Mouse (Mus musculus) hindbrain, embryonic 13.5 days (tissue): Measurements from ENCODE around the gene Mllt10. TPM values are rescaled to one million over a fixed set of nuclear protein-coding genes. Genes with fewer than 3 reads are reported as not detected.
"Not testable (repeated sequence)": the region's sequence is repeated elsewhere in the genome, so short reads cannot be mapped to it uniquely, and the experiment has no call there.

Experiments used
- ATAC-seq: fragments of 200-750 bp; cut with Nextera tagmentation; 2 replicates; pipeline ENCODE4 v1.8.0; 2017; ENCODE audit warnings: moderate TSS enrichment; ENCODE audit not compliant: low FRiP score
- H3K27ac ChIP-seq: fragments of 300-500 bp; sonication (generic); 2 replicates; pipeline ENCODE4 v1.5.1; 2015; ENCODE audit warnings: inconsistent platforms, mild to moderate bottlenecking, moderate library complexity
- H3K27me3 ChIP-seq: fragments of 300-500 bp; sonication (generic); 2 replicates; pipeline ENCODE4 v1.6.1; 2015; ENCODE audit warnings: mild to moderate bottlenecking, inconsistent platforms
- H3K36me3 ChIP-seq: fragments of 300-500 bp; sonication (generic); 2 replicates; pipeline ENCODE4 v1.6.1; 2015; ENCODE audit warnings: mild to moderate bottlenecking, inconsistent platforms
- H3K4me1 ChIP-seq: fragments of 300-500 bp; sonication (generic); replicated peaks from 2 replicates; pipeline ENCODE4 v1.6.1; 2015; ENCODE audit warnings: inconsistent platforms
- H3K4me2 ChIP-seq: fragments of 300-500 bp; sonication (generic); 2 replicates; pipeline ENCODE4 v1.6.1; 2015; ENCODE audit warnings: inconsistent platforms, mild to moderate bottlenecking, moderate library complexity
- H3K4me3 ChIP-seq: fragments of 300-500 bp; sonication (generic); 2 replicates; pipeline ENCODE4 v1.5.1; 2015; ENCODE audit warnings: mild to moderate bottlenecking, inconsistent platforms
- H3K9ac ChIP-seq: fragments of 300-500 bp; sonication (generic); 2 replicates; pipeline ENCODE4 v1.6.1; 2015; ENCODE audit warnings: mild to moderate bottlenecking, inconsistent platforms
- H3K9me3 ChIP-seq: fragments of 300-500 bp; sonication (generic); 2 replicates; pipeline ENCODE4 v1.6.1; 2016; ENCODE audit warnings: inconsistent platforms
- WGBS: fragments of 180-500 bp; shearing (Covaris S2); methylation state at CpG from one replicate; pipeline ENCODE4 v1.1.7; 2015; 5-methylcytosine and 5-hydroxymethylcytosine counted together
- polyA plus RNA-seq: library from polyadenylated mRNA; unstranded; fragments of >200 nt; fragmentation: Nextera tagmentation; extraction: Ambion mirVana; gene quantifications from 2 replicates; pipeline ENCODE4 v1.2.1, GENCODE M21; 2015

Mllt10 gene
- polyA plus RNA-seq, 1 experiment from 2014 or later = 61.4 TPM

DNA sequence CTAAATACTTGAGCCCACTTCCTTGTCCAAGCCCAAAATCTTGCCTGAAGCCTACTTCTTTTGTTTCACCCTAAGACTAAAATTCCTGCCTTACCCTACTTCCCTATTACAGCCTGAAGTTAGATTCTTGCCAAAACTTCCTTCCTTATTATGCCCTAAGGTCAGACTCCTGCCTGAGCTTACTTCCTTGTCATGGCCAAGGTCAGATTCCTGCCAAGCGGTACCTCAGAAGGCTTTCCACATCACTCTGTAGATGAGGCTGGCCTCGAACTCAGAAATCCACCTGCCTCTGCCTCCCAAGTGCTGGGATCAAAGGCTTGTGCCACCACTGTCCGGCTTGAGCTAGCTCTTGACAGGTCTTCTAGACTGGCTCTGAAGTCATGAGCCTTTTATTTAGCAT, 32.7 kb downstream of the Mllt10 start:
- not testable (repeated sequence) for H3K4me3 ChIP-seq, H3K27ac ChIP-seq, H3K4me1 ChIP-seq, H3K4me2 ChIP-seq, ATAC-seq, H3K27me3 ChIP-seq, H3K9me3 ChIP-seq, H3K9ac ChIP-seq
- H3K36me3 ChIP-seq = peaks cover 69% of the 10 kb centered on the region
- WGBS = 92% methylated on average over 3 of the region's 3 CpGs

DNA sequence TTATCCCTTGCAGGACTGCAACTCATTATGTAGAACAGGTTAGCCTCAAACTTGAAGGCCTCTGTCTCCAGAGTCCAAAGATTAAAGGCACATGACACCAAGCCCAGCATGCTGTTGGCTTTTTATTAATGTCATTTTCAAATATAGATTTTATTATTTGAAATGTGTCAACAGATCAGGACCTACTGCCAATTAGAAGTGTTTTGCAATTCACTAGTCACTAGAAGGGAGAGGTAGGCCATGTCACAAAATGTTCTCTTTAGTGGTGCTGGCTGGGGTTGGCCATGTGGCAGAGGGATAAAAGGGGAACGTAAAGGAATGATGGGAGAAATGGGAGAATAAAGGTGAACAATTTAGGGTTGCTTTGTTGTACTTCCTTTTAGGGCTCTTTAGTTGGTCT, 38.8 kb downstream of the Mllt10 start:
- Histone ChIP-seq H3K4me2 (no peak overlapping the region), H3K4me3 (no peak overlapping the region), H3K4me1 (no peaks in the 10 kb centered on the region), H3K27ac (no peak overlapping the region), H3K9ac (no peak overlapping the region), H3K27me3 (no peaks in the 10 kb centered on the region), H3K36me3 (peaks cover 42% of the 10 kb centered on the region), H3K9me3 (no peaks in the 10 kb centered on the region)
- no peak for ATAC-seq
- 95% methylated on average over 1 of the region's 1 CpGs for WGBS

DNA sequence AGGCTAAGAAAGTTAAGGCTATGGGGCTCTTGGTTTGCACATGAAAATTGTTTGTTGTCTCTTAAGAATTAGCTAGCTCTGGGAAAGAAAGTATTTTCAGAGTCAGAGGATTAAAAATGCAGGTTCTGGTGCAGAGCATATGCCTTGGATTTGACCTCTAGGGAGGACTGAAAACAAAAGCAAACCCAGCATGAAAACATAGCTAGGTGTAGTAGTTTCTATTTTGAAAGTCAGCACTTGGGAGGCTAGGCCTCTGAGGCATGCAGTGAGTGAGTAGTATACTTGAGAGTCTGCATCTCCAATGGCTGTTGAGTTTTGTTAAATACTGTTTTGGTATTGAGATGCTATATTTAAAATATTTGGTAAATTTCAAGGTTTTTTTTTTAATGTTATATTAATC, 39.3 kb downstream of the Mllt10 start:
- Histone ChIP-seq H3K9me3 (no peaks in the 10 kb centered on the region), H3K27ac (no peak overlapping the region), H3K4me2 (no peak overlapping the region), H3K4me3 (no peak overlapping the region), H3K4me1 (no peaks in the 10 kb centered on the region), H3K9ac (no peak overlapping the region), H3K27me3 (no peaks in the 10 kb centered on the region), H3K36me3 (peaks cover 42% of the 10 kb centered on the region)
- ATAC-seq = no peak

DNA sequence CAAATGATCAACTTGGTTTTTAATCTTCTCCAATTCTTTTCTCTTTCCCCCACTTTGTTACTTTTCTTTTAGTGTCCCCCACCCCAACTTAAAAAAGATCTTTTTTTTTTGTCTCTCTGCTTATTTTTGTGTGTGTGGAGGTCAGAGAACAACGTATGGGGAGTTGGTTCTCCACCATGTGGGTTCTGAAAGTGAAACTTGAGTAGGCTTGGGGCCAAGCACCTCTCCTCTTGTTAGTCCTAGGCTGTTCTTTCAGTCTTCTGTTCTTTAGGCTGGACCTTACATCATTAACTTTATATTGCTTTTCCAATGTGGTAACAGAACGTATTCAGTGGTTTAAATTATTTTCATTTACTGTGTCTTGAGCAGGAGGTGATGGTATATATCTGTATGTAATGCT, 40.8 kb downstream of the Mllt10 start:
- H3K27me3 ChIP-seq = no peaks in the 10 kb centered on the region
- H3K27ac ChIP-seq = no peak overlapping the region
- no peak overlapping the region for H3K9ac ChIP-seq
- no peaks in the 10 kb centered on the region for H3K4me1 ChIP-seq
- 65% methylated on average over 2 of the region's 2 CpGs for WGBS
- H3K4me2 ChIP-seq = no peak overlapping the region
- no peak overlapping the region for H3K4me3 ChIP-seq
- H3K9me3 ChIP-seq = no peaks in the 10 kb centered on the region
- ATAC-seq = no peak
- peaks cover 43% of the 10 kb centered on the region for H3K36me3 ChIP-seq

DNA sequence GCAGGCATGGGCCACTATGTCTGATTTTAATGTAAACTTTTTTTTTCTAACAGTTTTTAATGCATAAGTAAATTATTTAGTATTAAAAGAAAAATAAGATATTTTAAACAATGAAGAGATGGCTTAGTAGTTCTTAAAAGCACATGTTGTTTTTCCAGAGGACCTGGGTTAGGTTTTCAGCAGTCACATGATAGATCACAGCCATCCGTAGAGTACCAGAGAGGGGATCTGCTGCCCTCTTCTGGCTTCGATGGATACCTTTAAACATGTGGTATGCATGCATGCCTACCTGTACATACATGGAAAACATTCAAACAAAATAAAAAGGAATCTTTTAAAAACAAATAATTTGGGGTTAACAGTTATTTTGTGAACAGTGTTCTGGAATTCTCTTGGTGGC, 45.9 kb downstream of the Mllt10 start:
- no peaks in the 10 kb centered on the region for H3K4me1 ChIP-seq
- 95% methylated on average over 2 of the region's 2 CpGs for WGBS

DNA sequence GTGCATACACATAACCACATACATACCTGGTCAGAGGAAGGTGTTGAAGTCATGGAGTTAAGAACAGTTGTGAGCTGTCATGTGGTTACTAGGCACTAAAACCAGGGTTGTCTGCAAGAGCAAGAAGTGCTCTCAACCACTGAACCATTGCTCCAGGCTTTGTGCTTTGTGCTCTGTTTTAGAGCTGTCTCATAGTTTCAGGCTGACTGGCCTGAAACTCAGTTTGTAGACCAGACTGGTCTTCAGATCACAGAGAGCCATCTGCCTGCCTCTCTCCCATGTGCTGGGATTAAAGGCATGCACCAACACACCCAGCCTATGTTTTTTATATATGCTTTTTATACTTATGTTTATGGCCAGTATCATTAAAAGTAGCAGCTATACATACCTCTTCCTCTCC, 52.5 kb downstream of the Mllt10 start:
- Histone ChIP-seq H3K9me3 (no peaks in the 10 kb centered on the region), H3K4me3 (no peak overlapping the region), H3K9ac (no peak overlapping the region), H3K27me3 (no peaks in the 10 kb centered on the region), H3K36me3 (peaks cover 20% of the 10 kb centered on the region), H3K4me1 (no peaks in the 10 kb centered on the region), H3K4me2 (no peak overlapping the region), H3K27ac (no peak overlapping the region)
- ATAC-seq = no peak

More for the DNA sequence above, 45.9 kb downstream of the Mllt10 start:
- ATAC-seq = no peak
- no peak overlapping the region for H3K9ac ChIP-seq
- H3K27ac ChIP-seq = no peak overlapping the region
- H3K27me3 ChIP-seq = no peaks in the 10 kb centered on the region
- no peaks in the 10 kb centered on the region for H3K9me3 ChIP-seq
- no peak overlapping the region for H3K4me2 ChIP-seq
- H3K36me3 ChIP-seq = peaks cover 47% of the 10 kb centered on the region
- H3K4me3 ChIP-seq = no peak overlapping the region

DNA sequence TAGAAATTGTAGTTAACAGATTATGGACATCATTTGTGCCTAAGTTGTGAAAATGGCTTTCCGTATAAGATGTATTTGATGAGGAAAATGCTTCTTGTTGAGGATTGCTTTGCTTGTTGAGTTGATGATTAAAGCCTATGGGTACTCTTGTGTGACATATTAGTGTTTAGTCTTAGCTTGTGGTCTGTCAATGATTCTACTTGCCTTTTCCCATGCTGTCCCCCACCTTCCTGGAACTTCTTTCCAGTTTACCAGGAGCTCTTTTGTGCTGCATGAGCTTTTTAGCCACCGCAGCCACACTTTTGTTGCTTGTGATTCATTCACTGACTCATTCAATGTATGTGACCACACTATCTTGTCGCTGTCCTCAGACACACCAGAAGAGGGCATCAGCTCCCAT, 53.2 kb downstream of the Mllt10 start:
- no peak overlapping the region for H3K9ac ChIP-seq
- no peak for ATAC-seq

DNA sequence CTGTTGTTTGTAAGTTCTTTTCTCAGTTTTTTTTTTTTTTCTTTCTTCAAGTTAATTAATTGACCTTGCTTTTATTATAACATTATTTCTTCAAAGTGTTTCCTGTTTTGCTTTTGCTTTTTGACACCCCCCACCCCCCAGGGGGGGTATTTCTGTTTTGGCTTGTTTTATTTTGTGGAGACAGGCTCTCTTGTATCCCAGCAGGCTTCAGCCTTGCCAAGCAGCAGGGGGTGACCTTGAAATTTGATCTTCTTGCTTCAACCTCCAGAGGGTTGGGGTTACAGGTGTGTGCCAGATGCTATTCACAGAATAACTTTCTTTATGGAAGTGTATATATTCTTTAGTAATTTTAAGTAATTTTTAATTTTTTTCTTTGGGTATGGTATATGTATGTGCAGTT, 56.4 kb downstream of the Mllt10 start:
- no peak for ATAC-seq
- Histone ChIP-seq H3K9me3 (no peaks in the 10 kb centered on the region), H3K9ac (no peak overlapping the region), H3K4me3 (no peak overlapping the region), H3K4me1 (no peaks in the 10 kb centered on the region), H3K27ac (no peak overlapping the region), H3K4me2 (no peak overlapping the region), H3K36me3 (peaks cover 28% of the 10 kb centered on the region), H3K27me3 (no peaks in the 10 kb centered on the region)

More for the DNA sequence above, 53.2 kb downstream of the Mllt10 start:
- Histone ChIP-seq H3K36me3 (peaks cover 22% of the 10 kb centered on the region), H3K27me3 (no peaks in the 10 kb centered on the region), H3K27ac (no peak overlapping the region), H3K4me3 (no peak overlapping the region), H3K4me1 (no peaks in the 10 kb centered on the region), H3K9me3 (no peaks in the 10 kb centered on the region), H3K4me2 (no peak overlapping the region)
- WGBS = 89% methylated on average over 3 of the region's 3 CpGs

DNA sequence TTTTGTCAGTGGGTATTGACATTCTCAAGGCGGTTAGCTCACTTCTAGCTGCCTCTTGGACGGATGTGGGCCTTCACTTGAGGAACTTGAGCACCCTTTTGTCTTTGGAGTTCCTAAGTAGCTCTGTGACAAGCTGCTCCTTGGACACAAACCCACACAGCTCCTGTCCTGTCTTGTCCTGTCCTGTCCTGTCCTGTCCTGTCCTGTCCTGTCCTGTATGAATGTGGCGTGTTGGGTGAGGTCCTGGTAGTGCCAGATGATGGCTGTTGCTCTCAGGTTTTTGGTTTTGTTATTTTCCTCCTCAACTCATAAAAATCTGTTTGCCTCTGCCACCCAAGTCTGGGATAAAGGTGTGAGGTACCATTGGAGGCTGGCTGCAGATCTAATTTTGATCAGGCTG, 61.4 kb downstream of the Mllt10 start:
- no peak overlapping the region for H3K9ac ChIP-seq
- H3K27ac ChIP-seq = no peak overlapping the region
- H3K4me3 ChIP-seq = no peak overlapping the region
- H3K4me1 ChIP-seq = no peaks in the 10 kb centered on the region
- H3K27me3 ChIP-seq = no peaks in the 10 kb centered on the region
- no peak overlapping the region for H3K4me2 ChIP-seq
- no peak for ATAC-seq
- H3K36me3 ChIP-seq = peaks cover 20% of the 10 kb centered on the region
- no peaks in the 10 kb centered on the region for H3K9me3 ChIP-seq
- WGBS = 80% methylated on average over 3 of the region's 3 CpGs

DNA sequence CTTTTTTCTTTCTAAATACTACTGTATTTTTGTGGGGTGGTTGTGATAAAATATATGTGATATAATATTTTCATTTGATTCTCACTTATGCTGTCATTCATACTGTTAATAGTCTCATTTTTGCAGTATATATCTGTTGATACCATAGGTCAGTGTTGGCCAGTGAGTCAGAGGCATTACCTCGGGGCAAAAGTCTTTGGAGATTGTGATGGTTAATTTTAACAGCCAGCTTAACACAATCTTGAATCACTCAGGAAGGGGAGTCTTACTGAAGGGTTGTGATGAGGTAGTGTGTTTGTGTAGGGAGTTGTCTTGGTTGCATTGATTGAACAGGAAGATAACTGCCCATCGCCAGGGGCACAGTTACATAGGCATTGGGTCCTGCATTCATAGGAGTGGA, 83.1 kb downstream of the Mllt10 start:
- Histone ChIP-seq H3K9me3 (no peaks in the 10 kb centered on the region; the same call in 1 of the 2 replicates), H3K36me3 (peaks cover 33% of the 10 kb centered on the region), H3K9ac (no peak overlapping the region), H3K4me1 (no peaks in the 10 kb centered on the region), H3K4me2 (no peak overlapping the region), H3K27ac (no peak overlapping the region), H3K4me3 (no peak overlapping the region), H3K27me3 (no peaks in the 10 kb centered on the region)
- whole genome bisulfite sequencing = 96% methylated on average over 2 of the region's 2 CpGs
- no peak for ATAC-seq

DNA sequence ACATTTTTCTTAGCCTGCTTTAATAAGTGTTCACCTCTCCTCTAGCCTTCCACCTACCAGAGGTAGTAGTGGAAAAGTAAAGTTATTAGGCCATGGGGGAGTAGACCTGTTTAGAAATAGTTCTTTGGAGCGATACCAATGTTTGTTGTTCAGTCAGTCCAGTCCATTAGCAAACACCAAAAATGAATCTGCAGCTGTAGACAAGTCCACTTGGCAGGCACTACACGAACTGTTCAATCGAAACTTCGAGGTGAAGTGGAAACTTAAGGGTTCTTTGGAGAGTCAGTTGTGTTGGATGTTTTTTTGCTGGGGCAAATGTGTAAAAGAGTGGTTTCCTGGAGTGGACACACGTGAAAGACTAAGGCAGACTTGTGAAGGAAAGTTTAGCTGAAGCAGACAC, 84.6 kb downstream of the Mllt10 start:
- H3K27ac ChIP-seq = no peak overlapping the region
- no peak overlapping the region for H3K4me3 ChIP-seq
- H3K36me3 ChIP-seq = peaks cover 33% of the 10 kb centered on the region
- no peak overlapping the region for H3K4me2 ChIP-seq
- H3K9me3 ChIP-seq = no peaks in the 10 kb centered on the region; the same call in 1 of the 2 replicates
- ATAC-seq = no peak
- H3K9ac ChIP-seq = no peak overlapping the region
- H3K27me3 ChIP-seq = no peaks in the 10 kb centered on the region
- H3K4me1 ChIP-seq = no peaks in the 10 kb centered on the region
- 97% methylated on average over 5 of the region's 5 CpGs for WGBS

DNA sequence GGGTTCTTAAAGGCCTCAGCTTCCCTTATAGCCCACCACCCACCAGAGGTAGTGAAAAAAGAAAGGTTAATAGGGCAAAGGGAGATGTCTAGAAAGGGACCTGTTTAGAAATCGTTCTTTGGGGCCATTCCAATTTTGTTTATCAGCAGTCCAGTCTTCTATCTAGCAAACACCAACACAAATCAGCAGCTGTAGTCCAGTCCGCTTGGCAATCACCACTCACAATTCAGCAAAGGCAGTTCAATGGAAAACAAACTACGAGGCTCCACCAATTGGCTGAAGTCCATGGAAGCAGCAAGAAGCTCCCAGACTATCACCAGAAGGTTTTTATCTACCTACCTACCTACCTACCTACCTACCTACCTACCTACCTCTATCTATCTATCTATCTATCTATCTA, 101.1 kb downstream of the Mllt10 start:
- 93% methylated on average over 3 of the region's 3 CpGs for WGBS
- H3K27ac ChIP-seq = no peak overlapping the region
- H3K4me1 ChIP-seq = no peaks in the 10 kb centered on the region
- no peak for ATAC-seq
- no peak overlapping the region for H3K4me2 ChIP-seq
- H3K9ac ChIP-seq = no peak overlapping the region
- no peak overlapping the region for H3K4me3 ChIP-seq
- H3K36me3 ChIP-seq = peaks cover 38% of the 10 kb centered on the region
- no peaks in the 10 kb centered on the region for H3K27me3 ChIP-seq
- no peaks in the 10 kb centered on the region for H3K9me3 ChIP-seq

DNA sequence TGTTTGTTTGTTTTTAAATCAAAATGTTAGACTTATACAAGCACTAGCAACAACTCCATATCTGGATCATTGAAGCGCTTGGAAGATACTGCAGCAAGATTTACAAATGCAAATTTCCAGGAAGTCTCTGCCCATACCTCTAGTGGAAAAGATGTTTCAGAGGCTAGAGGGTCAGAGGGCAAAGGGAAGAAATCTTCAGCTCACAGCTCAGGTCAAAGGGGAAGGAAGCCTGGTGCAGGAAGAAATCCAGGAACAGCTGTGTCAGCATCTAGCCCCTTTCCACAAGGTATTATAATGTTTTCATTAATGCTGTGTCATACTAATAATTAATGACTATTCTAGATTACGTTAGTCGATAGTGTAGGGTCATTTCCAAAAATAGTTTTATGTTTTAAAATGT, 104.4 kb downstream of the Mllt10 start:
- Histone ChIP-seq H3K4me1 (no peaks in the 10 kb centered on the region), H3K4me2 (no peak overlapping the region), H3K36me3 (peaks cover 32% of the 10 kb centered on the region), H3K27ac (no peak overlapping the region), H3K9me3 (no peaks in the 10 kb centered on the region), H3K4me3 (no peak overlapping the region), H3K9ac (no peak overlapping the region), H3K27me3 (no peaks in the 10 kb centered on the region)
- no peak for ATAC-seq
- 89% methylated on average over 3 of the region's 3 CpGs for WGBS

DNA sequence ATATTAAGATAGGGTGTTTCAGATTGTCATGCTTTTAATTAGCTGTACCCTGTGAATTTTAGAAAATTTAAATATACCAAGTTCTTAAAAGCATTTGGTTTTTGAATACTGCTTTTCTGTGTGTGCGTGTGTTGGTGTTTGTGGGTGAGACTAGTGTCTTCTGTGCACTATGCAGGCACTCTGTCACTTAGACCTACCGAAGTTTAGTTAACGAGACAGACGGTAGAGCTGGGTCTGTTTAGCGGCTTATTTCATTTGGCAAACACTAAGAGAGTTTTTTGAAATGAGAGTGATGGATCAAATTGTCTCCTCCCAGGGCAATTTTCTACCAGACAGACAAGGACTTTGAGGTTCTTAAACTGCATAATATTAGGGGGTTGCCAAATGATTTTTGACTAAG, 106.0 kb downstream of the Mllt10 start:
- H3K9ac ChIP-seq = no peak overlapping the region
- WGBS = 88% methylated on average over 5 of the region's 5 CpGs
- H3K36me3 ChIP-seq = peaks cover 20% of the 10 kb centered on the region
- no peak overlapping the region for H3K27ac ChIP-seq
- no peaks in the 10 kb centered on the region for H3K9me3 ChIP-seq
- H3K4me1 ChIP-seq = no peaks in the 10 kb centered on the region
- no peaks in the 10 kb centered on the region for H3K27me3 ChIP-seq
- H3K4me3 ChIP-seq = no peak overlapping the region
- ATAC-seq = no peak
- H3K4me2 ChIP-seq = no peak overlapping the region
